Mouse (Mus musculus): ENCODE measurements around the gene 9130213A22Rik. TPM values are rescaled to one million over a fixed set of nuclear protein-coding genes. Genes with fewer than 3 reads are reported as not detected.

The 9130213A22Rik gene
- total and polyA plus RNA-seq, 2 experiments from 2014 or later = 0.62 to 0.69 TPM

DNA sequence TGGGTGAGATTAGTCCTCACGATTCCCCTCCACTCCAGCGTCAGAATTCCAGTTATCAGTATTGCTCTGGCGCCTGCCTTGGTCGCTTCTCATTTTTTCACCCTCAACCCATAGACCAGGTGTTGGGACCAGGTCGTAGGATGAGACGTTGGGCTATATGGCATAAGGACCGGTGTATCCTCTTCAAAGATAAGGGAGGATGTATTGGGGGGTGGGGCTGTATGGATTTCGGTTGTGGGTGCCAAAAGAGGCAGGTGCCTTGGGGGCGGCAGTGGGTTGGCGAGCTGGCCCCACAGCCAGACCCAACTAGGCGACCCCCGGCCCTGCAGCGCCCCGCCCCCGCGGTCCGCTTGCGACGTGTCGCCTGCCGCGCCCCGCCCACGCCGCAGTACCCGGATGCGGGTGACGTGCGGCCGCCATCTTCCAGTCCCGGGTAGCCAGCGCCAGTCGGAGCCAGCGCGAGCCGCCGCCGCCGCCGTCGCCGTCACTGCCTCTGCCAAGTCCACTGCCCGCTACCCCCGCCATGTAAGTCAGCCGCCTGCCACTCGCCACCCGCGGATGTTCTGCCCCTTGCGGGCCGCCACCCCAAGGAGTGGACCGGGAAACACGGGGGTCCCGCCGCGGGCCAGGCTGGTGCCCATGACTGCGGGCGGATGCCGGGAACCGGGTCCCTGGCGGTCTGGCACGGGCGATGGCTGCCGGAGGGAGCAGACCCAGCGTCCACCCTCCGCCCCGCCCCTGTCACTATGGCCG lies 34.1 kb downstream of the 9130213A22Rik start, which contains the start of gene Vamp2:
TSS of gene Vamp2 (plus strand) at position 388 of the 753 bp plus-strand sequence.
- H3K27ac ChIP-seq (ENCODE audit: low read depth, low read length) = peak within 1 kb of the TSS; percentile 97
- under 1% methylated on average over 50 of the region's 67 CpGs for WGBS
- ATAC-seq (peak; percentile 94), DNase-seq (peak; percentile 95)
- peak within 1 kb of the TSS; percentile 99 for H3K4me3 ChIP-seq (ENCODE audit: low read depth, low read length)
- no peaks in the 10 kb centered on the region for H3K9me3 ChIP-seq (ENCODE audit: low read length)
- no peaks in the 10 kb centered on the region for H3K27me3 ChIP-seq (ENCODE audit: insufficient read depth, low read length)
- peak within 1 kb of the TSS; percentile 100 for H3K9ac ChIP-seq
- TF ChIP-seq CTCF (IDR thresholded peaks at IDR 0.05; ENCODE audit: low read depth) = peak; percentile 4; the same call in 1 of the 2 replicates
- H3K4me1 ChIP-seq (ENCODE audit: insufficient read depth) = peaks cover 14% of the 10 kb centered on the region
- H3K36me3 ChIP-seq (ENCODE audit: insufficient read depth) = peaks cover 19% of the 10 kb centered on the region
- peak within 1 kb of the TSS; percentile 91 for H3K4me2 ChIP-seq (ENCODE audit: low read depth)

DNA sequence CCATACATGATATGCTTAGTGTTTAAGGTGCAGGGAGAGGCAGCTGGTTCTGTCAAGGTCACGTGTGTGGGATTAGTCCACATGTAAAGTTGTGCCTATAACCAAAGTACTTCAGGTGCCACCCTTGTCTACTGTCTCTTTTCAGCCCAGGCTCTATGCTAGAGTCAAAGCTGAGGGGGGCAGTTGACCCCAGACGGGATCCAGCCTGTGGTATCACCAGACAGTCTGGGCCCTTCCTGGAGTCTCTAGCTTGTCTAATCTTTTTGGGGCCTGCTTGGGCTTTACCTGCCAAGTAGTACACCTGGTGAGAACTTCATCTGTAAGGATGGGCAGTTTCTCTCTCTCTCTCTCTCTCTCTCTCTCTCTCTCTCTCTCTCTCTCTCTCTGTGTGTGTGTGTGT lies 34.8 kb downstream of the 9130213A22Rik start:
- no peak for TF ChIP-seq CTCF (IDR thresholded peaks at IDR 0.05; ENCODE audit: low read depth)
- Histone ChIP-seq H3K4me3 (ENCODE audit: low read depth, low read length) (no peak overlapping the region), H3K9ac (peak overlapping the region; percentile 100), H3K4me2 (ENCODE audit: low read depth) (peak overlapping the region; percentile 91), H3K36me3 (ENCODE audit: insufficient read depth) (peaks cover 16% of the 10 kb centered on the region), H3K27me3 (ENCODE audit: insufficient read depth, low read length) (no peaks in the 10 kb centered on the region), H3K27ac (ENCODE audit: low read depth, low read length) (peak overlapping the region; percentile 97), H3K9me3 (ENCODE audit: low read length) (no peaks in the 10 kb centered on the region), H3K4me1 (ENCODE audit: insufficient read depth) (peaks cover 14% of the 10 kb centered on the region)
- DNase-seq = no peak
- 78% methylated on average over 2 of the region's 2 CpGs for WGBS
- ATAC-seq = no peak

DNA sequence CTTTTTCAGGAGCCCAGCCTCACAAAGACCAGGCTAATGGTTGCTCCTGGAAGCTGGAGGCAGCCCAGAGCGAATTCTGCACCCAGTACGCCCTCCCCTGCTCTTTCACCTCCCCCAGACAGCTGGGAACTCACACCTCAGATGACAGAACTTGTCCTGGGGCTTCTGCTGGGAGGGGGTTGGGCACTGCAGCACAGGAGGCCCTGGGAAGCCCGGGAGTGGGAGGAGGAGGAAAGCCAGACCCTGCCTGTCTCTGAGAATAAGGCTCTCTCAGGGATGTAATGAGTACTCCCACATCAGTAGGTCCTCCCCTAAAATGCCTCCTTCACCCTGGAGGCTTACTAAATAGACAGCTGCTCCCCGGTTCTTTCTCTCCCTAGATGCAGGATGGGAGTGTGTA lies 35.3 kb downstream of the 9130213A22Rik start:
- DNase-seq (no peak), ATAC-seq (no peak)
- Histone ChIP-seq H3K9ac (peak overlapping the region; percentile 14; the same call in 1 of the 2 replicates), H3K27me3 (ENCODE audit: insufficient read depth, low read length) (no peaks in the 10 kb centered on the region), H3K9me3 (ENCODE audit: low read length) (no peaks in the 10 kb centered on the region), H3K27ac (ENCODE audit: low read depth, low read length) (no peak overlapping the region), H3K36me3 (ENCODE audit: insufficient read depth) (peaks cover 14% of the 10 kb centered on the region), H3K4me1 (ENCODE audit: insufficient read depth) (peaks cover 14% of the 10 kb centered on the region), H3K4me2 (ENCODE audit: low read depth) (no peak overlapping the region), H3K4me3 (ENCODE audit: low read depth, low read length) (no peak overlapping the region)
- 49% methylated on average over 4 of the region's 4 CpGs for WGBS
- no peak for TF ChIP-seq CTCF (IDR thresholded peaks at IDR 0.05; ENCODE audit: low read depth)

DNA sequence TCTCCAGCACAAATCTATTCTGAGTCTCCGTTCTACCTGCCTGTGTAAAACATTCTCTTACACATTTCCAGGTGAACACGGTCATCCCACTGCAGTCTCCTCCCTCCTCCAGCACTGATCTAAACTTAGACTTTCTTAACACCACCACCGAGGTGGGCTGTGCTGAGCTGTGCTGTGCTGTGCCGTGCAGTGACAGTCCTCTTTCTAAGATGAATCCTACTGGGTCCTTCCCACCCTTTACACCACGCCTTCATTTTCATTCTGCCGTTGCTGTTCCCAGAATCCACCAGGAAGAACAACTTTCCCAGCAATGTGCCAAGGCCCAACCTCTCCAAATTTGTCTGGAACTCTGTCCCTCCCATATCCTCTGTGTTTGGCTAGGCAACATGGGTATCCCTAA lies 36.0 kb downstream of the 9130213A22Rik start:
- H3K36me3 ChIP-seq (ENCODE audit: insufficient read depth) = peaks cover 7% of the 10 kb centered on the region
- 65% methylated on average over 6 of the region's 6 CpGs for WGBS
- H3K27ac ChIP-seq (ENCODE audit: low read depth, low read length) = no peak overlapping the region
- H3K9ac ChIP-seq = no peak overlapping the region
- H3K27me3 ChIP-seq (ENCODE audit: insufficient read depth, low read length) = no peaks in the 10 kb centered on the region
- H3K4me2 ChIP-seq (ENCODE audit: low read depth) = no peak overlapping the region
- H3K4me1 ChIP-seq (ENCODE audit: insufficient read depth) = peaks cover 14% of the 10 kb centered on the region
- DNase-seq (no peak), ATAC-seq (no peak)
- H3K9me3 ChIP-seq (ENCODE audit: low read length) = no peaks in the 10 kb centered on the region
- H3K4me3 ChIP-seq (ENCODE audit: low read depth, low read length) = no peak overlapping the region
- no peak for TF ChIP-seq CTCF (IDR thresholded peaks at IDR 0.05; ENCODE audit: low read depth)

DNA sequence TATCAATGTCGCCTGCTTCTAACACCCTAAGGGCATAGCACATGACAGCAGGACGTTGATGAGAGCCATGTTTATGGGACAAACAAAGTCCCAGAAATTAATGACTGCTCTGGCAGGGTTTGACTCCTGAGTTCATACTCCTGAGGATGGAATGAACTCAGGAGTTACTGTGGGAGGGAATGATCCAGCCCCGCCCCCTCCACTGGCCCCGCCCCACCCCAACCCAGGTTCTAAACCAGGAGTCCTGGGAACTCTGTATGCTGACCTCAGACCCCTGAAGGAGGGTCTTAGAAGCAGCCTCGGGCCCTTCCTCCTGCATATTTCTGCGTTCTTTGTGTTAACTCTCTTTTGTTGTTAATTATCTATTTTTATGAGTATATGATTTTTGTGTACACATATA lies 36.8 kb downstream of the 9130213A22Rik start:
- Histone ChIP-seq H3K36me3 (ENCODE audit: insufficient read depth) (no peaks in the 10 kb centered on the region; the same call in 1 of the 2 replicates), H3K9me3 (ENCODE audit: low read length) (no peaks in the 10 kb centered on the region), H3K27ac (ENCODE audit: low read depth, low read length) (no peak overlapping the region), H3K27me3 (ENCODE audit: insufficient read depth, low read length) (no peaks in the 10 kb centered on the region), H3K4me3 (ENCODE audit: low read depth, low read length) (no peak overlapping the region), H3K4me1 (ENCODE audit: insufficient read depth) (peaks cover 14% of the 10 kb centered on the region), H3K4me2 (ENCODE audit: low read depth) (no peak overlapping the region), H3K9ac (no peak overlapping the region)
- TF ChIP-seq CTCF (IDR thresholded peaks at IDR 0.05; ENCODE audit: low read depth) = no peak
- no peak for DNase-seq
- WGBS = 71% methylated on average over 6 of the region's 6 CpGs
- ATAC-seq = no peak

DNA sequence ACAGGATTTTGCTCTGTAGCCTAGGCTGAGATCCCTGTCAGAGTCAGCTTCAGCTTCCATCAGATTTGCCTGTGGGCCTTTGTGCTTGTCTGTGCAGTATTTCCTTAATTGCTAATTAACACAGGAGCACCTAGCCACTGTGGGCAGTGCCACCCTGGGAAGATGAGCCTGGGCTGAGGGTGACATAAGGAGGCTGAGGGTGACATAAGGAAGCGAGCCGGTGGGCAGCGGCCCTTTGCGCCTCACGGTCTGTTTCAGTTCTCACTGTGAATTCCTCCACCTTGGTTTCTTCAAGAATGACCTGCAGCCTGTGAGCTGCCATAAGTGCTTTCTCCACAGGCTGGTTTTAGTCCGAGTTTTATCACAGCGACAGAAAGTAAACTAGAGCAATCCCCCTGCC lies 40.8 kb downstream of the 9130213A22Rik start:
- Histone ChIP-seq H3K4me2 (ENCODE audit: low read depth) (no peak overlapping the region), H3K36me3 (ENCODE audit: insufficient read depth) (no peaks in the 10 kb centered on the region), H3K4me1 (ENCODE audit: insufficient read depth) (no peaks in the 10 kb centered on the region), H3K27me3 (ENCODE audit: insufficient read depth, low read length) (no peaks in the 10 kb centered on the region), H3K4me3 (ENCODE audit: low read depth, low read length) (no peak overlapping the region), H3K27ac (ENCODE audit: low read depth, low read length) (no peak overlapping the region), H3K9ac (no peak overlapping the region), H3K9me3 (ENCODE audit: low read length) (no peaks in the 10 kb centered on the region)
- ATAC-seq = no peak
- DNase-seq = no peak
- 88% methylated on average over 7 of the region's 7 CpGs for WGBS
- TF ChIP-seq CTCF (IDR thresholded peaks at IDR 0.05; ENCODE audit: low read depth) = no peak

DNA sequence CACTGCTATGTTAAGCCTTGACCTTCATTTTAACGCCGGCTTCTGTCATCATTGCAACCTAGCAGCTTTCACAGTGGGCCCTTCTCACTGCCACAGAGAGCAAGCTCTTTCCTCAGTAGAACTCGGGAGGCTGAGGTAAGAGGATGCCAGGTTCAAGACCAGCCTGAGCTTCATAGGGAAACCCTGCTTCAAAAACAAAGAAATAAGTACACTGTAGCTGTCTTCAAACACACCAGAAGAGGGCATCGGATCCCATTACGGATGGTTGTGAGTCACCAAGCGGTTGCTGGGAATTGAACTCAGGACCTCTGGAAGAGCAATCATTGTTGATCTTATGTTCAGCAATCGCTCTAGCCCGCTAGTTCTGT lies 41.5 kb downstream of the 9130213A22Rik start:
- H3K27me3 ChIP-seq (ENCODE audit: insufficient read depth, low read length) = no peaks in the 10 kb centered on the region
- no peak overlapping the region for H3K9ac ChIP-seq
- no peak overlapping the region for H3K4me2 ChIP-seq (ENCODE audit: low read depth)
- no peak for TF ChIP-seq CTCF (IDR thresholded peaks at IDR 0.05; ENCODE audit: low read depth)
- no peaks in the 10 kb centered on the region for H3K9me3 ChIP-seq (ENCODE audit: low read length)
- no peaks in the 10 kb centered on the region for H3K4me1 ChIP-seq (ENCODE audit: insufficient read depth)
- WGBS = 87% methylated on average over 8 of the region's 8 CpGs
- no peaks in the 10 kb centered on the region for H3K36me3 ChIP-seq (ENCODE audit: insufficient read depth)
- no peak for ATAC-seq
- DNase-seq = no peak
- no peak overlapping the region for H3K4me3 ChIP-seq (ENCODE audit: low read depth, low read length)
- H3K27ac ChIP-seq (ENCODE audit: low read depth, low read length) = no peak overlapping the region
